Mouse (Mus musculus): Measurements from ENCODE around the gene Ak8. TPM values are rescaled to one million over a fixed set of nuclear protein-coding genes. Genes with fewer than 3 reads are reported as not detected.
A peak's percentile ranks its signal among the peaks of the same experiment; 100 is the strongest.

The Ak8 gene
- polyA plus RNA-seq, 1 experiment from 2014 or later: 1.2 TPM

DNA sequence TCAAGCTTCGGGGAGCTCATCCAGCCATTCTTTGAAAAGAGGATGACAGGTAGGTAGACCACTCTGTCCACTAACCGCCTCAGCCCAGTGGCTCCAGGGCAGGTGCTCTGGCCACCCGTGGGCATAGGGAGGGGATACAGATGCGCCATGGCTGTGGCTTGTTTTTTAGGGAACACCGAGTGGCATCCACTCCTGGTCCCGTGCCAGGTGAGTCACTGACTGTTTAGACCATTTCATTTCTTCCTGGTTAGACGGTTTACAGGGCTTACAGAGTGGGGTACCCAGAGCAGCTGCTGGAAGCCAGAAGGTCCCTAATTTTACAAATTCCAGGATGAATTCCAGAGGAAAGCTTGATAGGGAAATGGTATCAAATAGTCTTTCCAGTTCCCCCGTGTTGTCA, 42.7 kb downstream of the Ak8 start:
- no peak overlapping the region for H3K27ac ChIP-seq
- no peaks in the 10 kb centered on the region for H3K36me3 ChIP-seq
- no peak for ATAC-seq (ENCODE audit: low FRiP score)
- H3K27me3 ChIP-seq: peaks cover 17% of the 10 kb centered on the region; the same call in 1 of the 2 replicates
- H3K4me1 ChIP-seq: no peaks in the 10 kb centered on the region
- H3K9ac ChIP-seq: no peak overlapping the region
- H3K9me3 ChIP-seq (replicated peaks): no peaks in the 10 kb centered on the region
- WGBS: 82% methylated on average over 8 of the region's 8 CpGs
- H3K4me2 ChIP-seq (replicated peaks): no peak overlapping the region
- no peak overlapping the region for H3K4me3 ChIP-seq

DNA sequence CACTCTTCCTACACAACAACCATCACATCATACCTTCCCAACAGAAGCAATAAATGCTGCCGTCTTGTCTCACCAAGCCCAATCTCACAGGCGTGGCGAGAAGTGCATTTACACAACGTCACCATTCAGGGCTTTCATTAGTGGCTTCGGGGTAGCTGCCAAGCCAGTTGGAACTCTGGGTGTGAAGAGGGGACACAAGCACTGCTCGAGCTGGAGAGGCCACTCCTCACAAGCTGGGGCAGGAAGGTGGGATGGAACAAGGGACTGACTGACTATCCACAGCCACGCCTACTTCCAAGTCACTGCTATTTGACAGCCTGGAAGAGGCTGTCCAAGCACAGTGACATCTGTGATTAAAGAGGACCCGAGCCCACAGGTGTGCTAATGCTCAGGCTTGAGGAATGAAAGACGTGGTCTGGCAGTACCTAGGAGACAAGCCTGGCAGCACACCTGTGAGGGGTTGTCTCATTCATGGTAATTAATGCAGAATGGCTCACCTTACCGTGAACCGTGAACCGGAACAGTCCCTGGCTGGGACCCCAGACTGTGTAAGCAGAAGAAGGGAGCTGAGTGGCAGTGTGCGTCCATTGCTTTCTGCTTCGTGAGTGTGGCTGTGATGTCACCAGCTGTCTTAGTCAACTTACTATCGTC, 46.8 kb downstream of the Ak8 start:
- WGBS: 73% methylated on average over 15 of the region's 15 CpGs
- no peak for ATAC-seq (ENCODE audit: low FRiP score)
- Histone ChIP-seq H3K36me3 (no peaks in the 10 kb centered on the region), H3K4me1 (peaks cover 22% of the 10 kb centered on the region), H3K9me3 (replicated peaks) (no peaks in the 10 kb centered on the region), H3K27me3 (peaks cover 36% of the 10 kb centered on the region), H3K4me3 (no peak overlapping the region), H3K9ac (no peak overlapping the region), H3K27ac (no peak overlapping the region), H3K4me2 (replicated peaks) (no peak overlapping the region)

GRCm38 (mm10) chr2:28747705-28748104, 47.7 kb downstream of the Ak8 start:
- H3K27me3 ChIP-seq: peaks cover 45% of the 10 kb centered on the region
- ATAC-seq (ENCODE audit: low FRiP score): no peak
- H3K4me1 ChIP-seq: peaks cover 31% of the 10 kb centered on the region
- no peak overlapping the region for H3K4me3 ChIP-seq
- H3K9ac ChIP-seq: no peak overlapping the region
- 80% methylated on average over 2 of the region's 2 CpGs for WGBS
- no peak overlapping the region for H3K27ac ChIP-seq
- H3K36me3 ChIP-seq: no peaks in the 10 kb centered on the region
- no peak overlapping the region for H3K4me2 ChIP-seq (replicated peaks)
- H3K9me3 ChIP-seq (replicated peaks): no peaks in the 10 kb centered on the region

GRCm38 (mm10) chr2:28751186-28751585, 51.2 kb downstream of the Ak8 start:
- Histone ChIP-seq H3K4me1 (peaks cover 38% of the 10 kb centered on the region), H3K27ac (peak overlapping the region; percentile 23; the same call in 1 of the 2 replicates), H3K36me3 (no peaks in the 10 kb centered on the region), H3K9ac (peak overlapping the region; percentile 58; the same call in 1 of the 2 replicates), H3K4me2 (replicated peaks) (peak overlapping the region; percentile 68), H3K4me3 (peak overlapping the region; percentile 33), H3K27me3 (peaks cover 67% of the 10 kb centered on the region), H3K9me3 (replicated peaks) (no peaks in the 10 kb centered on the region)
- whole genome bisulfite sequencing: under 1% methylated on average over 17 of the region's 17 CpGs
- no peak for ATAC-seq (ENCODE audit: low FRiP score)

DNA sequence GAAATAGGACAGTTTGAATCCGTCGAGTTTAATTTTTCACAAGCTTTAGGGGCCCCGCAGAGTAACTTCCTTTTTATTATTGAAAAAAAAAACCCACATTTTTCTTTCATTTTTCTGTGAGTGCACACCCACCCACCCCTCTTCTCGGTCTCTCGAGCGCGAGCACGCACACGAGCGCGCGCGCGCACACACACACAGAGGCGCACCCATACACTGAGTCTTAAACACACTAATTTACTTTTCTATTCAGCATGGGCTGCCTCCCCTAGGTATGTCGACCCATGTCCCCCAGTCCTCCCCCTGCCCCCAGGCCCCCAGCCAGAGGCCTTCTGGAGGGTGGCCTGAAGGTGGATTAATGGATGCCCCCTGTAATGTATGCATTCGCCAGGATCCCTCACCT, 51.7 kb downstream of the Ak8 start:
- ATAC-seq (ENCODE audit: low FRiP score): no peak
- peaks cover 38% of the 10 kb centered on the region for H3K4me1 ChIP-seq
- H3K27ac ChIP-seq: no peak overlapping the region

GRCm38 (mm10) chr2:28752388-28752787, 52.4 kb downstream of the Ak8 start:
- H3K4me3 ChIP-seq: no peak overlapping the region
- no peaks in the 10 kb centered on the region for H3K36me3 ChIP-seq
- H3K9me3 ChIP-seq (replicated peaks): no peaks in the 10 kb centered on the region
- peaks cover 38% of the 10 kb centered on the region for H3K4me1 ChIP-seq
- peaks cover 75% of the 10 kb centered on the region for H3K27me3 ChIP-seq
- ATAC-seq (ENCODE audit: low FRiP score): no peak
- H3K9ac ChIP-seq: no peak overlapping the region
- no peak overlapping the region for H3K27ac ChIP-seq
- WGBS: 43% methylated on average over 8 of the region's 8 CpGs
- peak overlapping the region; percentile 68 for H3K4me2 ChIP-seq (replicated peaks)

More for the DNA sequence above, 51.7 kb downstream of the Ak8 start:
- WGBS: 3% methylated on average over 17 of the region's 17 CpGs
- Histone ChIP-seq H3K4me2 (replicated peaks) (peak overlapping the region; percentile 68), H3K9me3 (replicated peaks) (no peaks in the 10 kb centered on the region), H3K27me3 (peaks cover 68% of the 10 kb centered on the region), H3K36me3 (no peaks in the 10 kb centered on the region), H3K4me3 (peak overlapping the region; percentile 33), H3K9ac (peak overlapping the region; percentile 40; the same call in 1 of the 2 replicates)

DNA sequence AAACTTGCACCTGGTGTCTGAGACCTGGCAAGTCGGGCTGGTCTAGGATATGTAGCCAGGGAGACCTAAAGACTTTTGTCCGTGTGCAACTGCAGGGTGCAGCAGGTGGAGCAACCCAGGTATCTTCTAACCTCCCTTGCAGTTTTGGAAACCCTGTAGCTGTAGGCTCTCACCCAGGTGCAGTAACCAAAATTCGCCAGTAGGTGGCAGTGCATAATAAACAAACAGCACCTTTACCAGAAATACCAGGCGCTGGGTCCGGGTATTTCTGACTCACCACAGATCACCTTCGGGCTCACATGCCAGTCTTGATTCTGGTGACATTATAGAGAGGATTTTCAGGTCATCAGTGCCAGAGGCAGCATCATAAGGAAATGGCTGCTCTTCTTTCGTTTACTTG, 55.5 kb downstream of the Ak8 start:
- H3K4me2 ChIP-seq (replicated peaks): no peak overlapping the region
- no peaks in the 10 kb centered on the region for H3K9me3 ChIP-seq (replicated peaks)
- no peak for ATAC-seq (ENCODE audit: low FRiP score)
- H3K4me1 ChIP-seq: peaks cover 28% of the 10 kb centered on the region
- H3K9ac ChIP-seq: no peak overlapping the region
- WGBS: 4% methylated on average over 7 of the region's 7 CpGs
- no peak overlapping the region for H3K27ac ChIP-seq
- no peak overlapping the region for H3K4me3 ChIP-seq
- H3K36me3 ChIP-seq: no peaks in the 10 kb centered on the region
- H3K27me3 ChIP-seq: peaks cover 68% of the 10 kb centered on the region

DNA sequence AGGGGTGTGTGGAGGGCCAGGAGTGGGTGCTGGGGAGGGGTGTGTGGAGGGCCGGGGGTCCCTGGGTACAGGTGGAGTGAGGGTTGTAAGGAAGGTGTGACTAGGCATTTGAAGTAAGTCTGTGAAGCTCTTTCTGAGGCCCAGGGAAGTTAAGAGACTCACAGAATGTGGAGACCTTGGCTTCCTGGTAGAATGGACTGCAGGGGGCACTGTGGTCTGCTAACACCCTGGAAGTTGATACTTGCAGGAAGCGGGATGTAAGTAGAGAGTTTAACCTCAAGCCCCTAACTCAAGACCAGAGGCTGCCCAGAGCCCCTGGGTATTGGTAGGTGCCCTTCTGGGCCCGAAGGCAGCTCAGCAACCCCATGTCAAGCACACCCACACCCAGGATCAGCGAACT, 56.2 kb downstream of the Ak8 start:
- 35% methylated on average over 4 of the region's 4 CpGs for WGBS
- H3K27me3 ChIP-seq: peaks cover 63% of the 10 kb centered on the region
- ATAC-seq (ENCODE audit: low FRiP score): no peak

DNA sequence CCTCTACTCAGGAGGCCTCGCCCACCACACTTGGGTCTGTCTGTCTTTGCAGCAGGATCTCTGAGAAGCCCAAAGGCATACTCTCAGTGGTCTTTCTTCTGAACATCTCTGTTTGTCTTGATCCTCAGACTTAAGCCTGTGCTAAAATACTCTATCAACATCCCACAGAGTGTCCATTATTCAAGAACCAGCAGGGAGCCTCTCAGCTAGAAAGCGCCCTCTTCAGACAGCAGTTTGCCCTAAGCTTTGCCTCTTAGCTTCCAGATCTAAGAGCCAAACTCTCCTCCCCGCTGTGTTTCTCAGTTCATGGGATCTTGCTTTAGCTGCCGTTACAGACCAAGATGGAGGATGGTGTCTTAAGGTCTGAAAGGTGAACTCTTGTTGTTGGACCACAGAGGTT, 59.5 kb downstream of the Ak8 start:
- no peaks in the 10 kb centered on the region for H3K36me3 ChIP-seq
- no peak for ATAC-seq (ENCODE audit: low FRiP score)
- no peak overlapping the region for H3K9ac ChIP-seq
- no peaks in the 10 kb centered on the region for H3K4me1 ChIP-seq
- H3K27me3 ChIP-seq: peaks cover 34% of the 10 kb centered on the region
- no peak overlapping the region for H3K27ac ChIP-seq
- H3K4me3 ChIP-seq: no peak overlapping the region
- no peak overlapping the region for H3K4me2 ChIP-seq (replicated peaks)
- H3K9me3 ChIP-seq (replicated peaks): no peaks in the 10 kb centered on the region
- 28% methylated on average over 4 of the region's 4 CpGs for whole genome bisulfite sequencing

More for the DNA sequence above, 56.2 kb downstream of the Ak8 start:
- Histone ChIP-seq H3K9me3 (replicated peaks) (no peaks in the 10 kb centered on the region), H3K4me1 (peaks cover 20% of the 10 kb centered on the region), H3K27ac (no peak overlapping the region), H3K36me3 (no peaks in the 10 kb centered on the region), H3K4me3 (no peak overlapping the region), H3K9ac (no peak overlapping the region), H3K4me2 (replicated peaks) (no peak overlapping the region)

DNA sequence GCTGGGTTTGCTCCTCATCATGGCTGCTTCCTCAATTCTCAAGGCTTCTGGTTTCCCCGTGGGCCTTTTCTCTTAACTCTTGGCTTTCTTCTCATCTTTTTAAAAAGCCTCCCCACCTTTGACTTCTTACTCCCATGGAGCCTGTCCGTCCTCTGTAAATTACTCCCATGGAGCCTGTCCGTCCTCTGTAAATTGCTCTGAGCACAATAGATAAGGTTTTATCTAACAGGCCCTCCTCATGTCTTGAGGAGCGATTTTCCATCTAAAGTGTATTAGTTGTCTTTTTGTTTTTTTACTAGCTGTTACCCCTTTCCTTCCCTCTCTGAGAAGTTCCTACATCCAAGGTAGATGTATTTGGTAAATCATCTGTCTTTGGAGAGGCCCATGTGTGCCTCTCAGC, 66.6 kb downstream of the Ak8 start:
- Histone ChIP-seq H3K4me1 (0 out of 2 replicates have a peak, but pooled peaks cover 4% of the 10 kb centered on the region), H3K9me3 (replicated peaks) (no peaks in the 10 kb centered on the region), H3K9ac (no peak overlapping the region), H3K4me2 (replicated peaks) (no peak overlapping the region), H3K36me3 (no peaks in the 10 kb centered on the region), H3K27me3 (no peaks in the 10 kb centered on the region), H3K27ac (no peak overlapping the region), H3K4me3 (no peak overlapping the region)
- ATAC-seq (ENCODE audit: low FRiP score): no peak
- 82% methylated on average over 4 of the region's 4 CpGs for WGBS

- Histone ChIP-seq H3K27me3 (no peaks in the 10 kb centered on the region), H3K4me1 (0 out of 2 replicates have a peak, but pooled peaks cover 4% of the 10 kb centered on the region), H3K9ac (no peak overlapping the region), H3K36me3 (no peaks in the 10 kb centered on the region), H3K27ac (no peak overlapping the region), H3K4me2 (replicated peaks) (no peak overlapping the region), H3K9me3 (replicated peaks) (no peaks in the 10 kb centered on the region), H3K4me3 (no peak overlapping the region)
- ATAC-seq (ENCODE audit: low FRiP score): no peak
- 96% methylated on average over 2 of the region's 2 CpGs for WGBS
Measured at GRCm38 (mm10) chr2:28767041-28767440, 67.1 kb downstream of the Ak8 start.

DNA sequence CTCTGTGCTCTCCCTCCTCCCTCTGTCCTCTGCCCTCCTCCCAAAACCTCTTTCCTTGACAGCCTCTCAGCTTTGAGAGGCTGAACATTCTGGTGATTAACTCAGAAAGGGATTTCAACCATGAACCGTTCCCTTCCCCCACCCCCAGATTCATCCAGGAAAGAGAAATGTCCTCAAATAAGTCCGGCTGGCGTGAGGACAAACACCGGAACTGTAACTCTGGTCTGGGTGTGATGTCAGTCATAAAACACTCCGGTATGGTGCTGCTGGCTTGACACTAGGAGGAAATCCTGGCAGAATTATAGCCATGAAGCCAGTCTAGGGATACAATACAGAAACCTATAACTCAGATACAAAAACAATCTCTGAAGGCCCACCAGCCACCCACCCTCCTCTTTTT, 70.7 kb downstream of the Ak8 start:
- Histone ChIP-seq H3K4me3 (no peak overlapping the region), H3K9me3 (replicated peaks) (no peaks in the 10 kb centered on the region), H3K4me1 (0 out of 2 replicates have a peak, but pooled peaks cover 8% of the 10 kb centered on the region), H3K27ac (no peak overlapping the region), H3K36me3 (no peaks in the 10 kb centered on the region), H3K27me3 (0 out of 2 replicates have a peak, but pooled peaks cover 5% of the 10 kb centered on the region), H3K9ac (no peak overlapping the region), H3K4me2 (replicated peaks) (no peak overlapping the region)
- WGBS: 60% methylated on average over 5 of the region's 5 CpGs
- ATAC-seq (ENCODE audit: low FRiP score): no peak

DNA sequence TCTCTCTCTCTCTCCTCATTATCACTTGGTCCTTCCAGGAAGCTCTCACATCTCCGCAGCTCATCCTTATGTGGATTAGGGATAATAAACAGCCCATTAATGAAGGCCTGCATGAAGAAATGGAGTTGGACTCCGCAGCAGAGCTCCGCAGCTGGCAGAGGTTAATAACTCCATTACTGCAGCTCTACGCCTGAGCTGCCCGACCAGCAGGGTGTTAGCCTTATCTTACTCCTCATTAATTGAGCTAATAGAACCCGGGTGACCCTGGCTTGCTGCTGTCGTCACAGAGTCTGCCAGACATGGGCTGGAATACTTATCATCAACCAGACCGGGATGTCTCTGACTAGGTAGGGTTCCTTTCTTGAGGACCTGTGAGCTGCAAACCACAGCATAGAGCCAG, 74.1 kb downstream of the Ak8 start:
- no peaks in the 10 kb centered on the region for H3K9me3 ChIP-seq (replicated peaks)
- ATAC-seq (ENCODE audit: low FRiP score): no peak
- 54% methylated on average over 8 of the region's 8 CpGs for WGBS

More for the DNA sequence above, 74.1 kb downstream of the Ak8 start:
- H3K4me2 ChIP-seq (replicated peaks): no peak overlapping the region
- peaks cover 13% of the 10 kb centered on the region for H3K4me1 ChIP-seq
- H3K27ac ChIP-seq: no peak overlapping the region; the same call in 1 of the 2 replicates
- no peak overlapping the region for H3K4me3 ChIP-seq
- no peak overlapping the region for H3K9ac ChIP-seq
- peaks cover 5% of the 10 kb centered on the region; the same call in 1 of the 2 replicates for H3K27me3 ChIP-seq
- no peaks in the 10 kb centered on the region for H3K36me3 ChIP-seq

Measured in hindbrain, embryonic 12.5 days (tissue).